Mouse (Mus musculus) midbrain, postnatal 0 days (tissue): ENCODE results near the gene Ankrd2. TPM values are rescaled to one million over a fixed set of nuclear protein-coding genes. Genes with fewer than 3 reads are reported as not detected.

ENCODE experiments used
- ATAC-seq: fragments of 200-750 bp; cut with Nextera tagmentation; 2 replicates; pipeline ENCODE4 v1.8.0; 2017; ENCODE audit warnings: moderate number of reproducible peaks, mild to moderate bottlenecking, moderate TSS enrichment, moderate library complexity; ENCODE audit not compliant: low FRiP score
- DNase-seq: peaks from one replicate; pipeline ENCODE4 v3.0.0-alpha.2; 2015; ENCODE audit warnings: low spot score
- H3K27ac ChIP-seq: fragments of 300-500 bp; sonication (generic); 2 replicates; pipeline ENCODE4 v1.5.1; 2014; ENCODE audit warnings: low read depth, mild to moderate bottlenecking, low read length, mixed read lengths
- H3K27me3 ChIP-seq: fragments of 300-500 bp; sonication (generic); 2 replicates; pipeline ENCODE4 v1.6.1; 2014; ENCODE audit warnings: low read length, control low read depth, mixed read lengths; ENCODE audit not compliant: insufficient read depth
- H3K36me3 ChIP-seq: fragments of 300-500 bp; sonication (generic); 2 replicates; pipeline ENCODE4 v1.6.1; 2014; ENCODE audit warnings: low read length, control low read depth, mixed read lengths; ENCODE audit not compliant: insufficient read depth
- H3K4me1 ChIP-seq: fragments of 300-500 bp; sonication (generic); 2 replicates; pipeline ENCODE4 v1.6.1; 2014; ENCODE audit warnings: mild to moderate bottlenecking, control low read depth, antibody characterized with exemption, low read length, mixed read lengths; ENCODE audit not compliant: insufficient read depth
- H3K4me2 ChIP-seq: fragments of 300-500 bp; sonication (generic); 2 replicates; pipeline ENCODE4 v1.6.1; 2014; ENCODE audit warnings: low read depth, mild to moderate bottlenecking, low read length, mixed read lengths; ENCODE audit not compliant: poor library complexity, severe bottlenecking
- H3K4me3 ChIP-seq: fragments of 300-500 bp; sonication (generic); 2 replicates; pipeline ENCODE4 v1.5.1; 2014; ENCODE audit warnings: low read depth, mild to moderate bottlenecking, low read length, moderate library complexity
- H3K9ac ChIP-seq: fragments of 300-500 bp; sonication (generic); replicated peaks from 2 replicates; pipeline ENCODE4 v1.6.1; 2014; ENCODE audit warnings: mild to moderate bottlenecking, low read length, moderate library complexity, mixed read lengths; ENCODE audit not compliant: poor library complexity, severe bottlenecking
- H3K9me3 ChIP-seq: fragments of 300-500 bp; sonication (generic); 2 replicates; pipeline ENCODE4 v1.6.1; 2016; ENCODE audit warnings: low read length, control low read depth
- CTCF ChIP-seq: IDR thresholded peaks from 2 replicates; pipeline ENCODE4 v1.5.1; 2016; ENCODE audit warnings: antibody characterized with exemption, mild to moderate bottlenecking
- WGBS: fragments of 180-500 bp; shearing (Covaris S2); extraction: QIAGEN DNeasy Blood & Tissue Kit; methylation state at CpG from one replicate; pipeline ENCODE4 v1.1.7; 2014; 5-methylcytosine and 5-hydroxymethylcytosine counted together
- polyA plus RNA-seq: library from polyadenylated mRNA; unstranded; fragments of >200 nt; fragmentation: Nextera tagmentation; extraction: Ambion mirVana; gene quantifications from 2 replicates; pipeline ENCODE4 v1.2.1, GENCODE M21; 2015
- total RNA-seq: library from RNA; depleted of rRNA; stranded (reverse); fragments of >200 nt; gene quantifications from 2 replicates; pipeline ENCODE4 v1.2.3, GENCODE M21; 2014

The Ankrd2 gene
- total and polyA plus RNA-seq, 2 experiments from 2014 or later = 0.71 to 2.4 TPM

- TF ChIP-seq CTCF = peak; percentile 44
- Histone ChIP-seq H3K4me2 (no peak overlapping the region), H3K36me3 (peaks cover 20% of the 10 kb centered on the region), H3K4me1 (0 out of 2 replicates have a peak, but pooled peaks cover 2% of the 10 kb centered on the region), H3K27ac (no peak overlapping the region), H3K9me3 (no peaks in the 10 kb centered on the region), H3K9ac (no peak overlapping the region), H3K4me3 (no peak overlapping the region), H3K27me3 (no peaks in the 10 kb centered on the region)
- ATAC-seq = no peak
- 76% methylated on average over 7 of the region's 7 CpGs for WGBS
- no peak for DNase-seq
These were observed 35.4 kb downstream of the Ankrd2 start for GRCm38 (mm10) chr19:42071221-42071620.

DNA sequence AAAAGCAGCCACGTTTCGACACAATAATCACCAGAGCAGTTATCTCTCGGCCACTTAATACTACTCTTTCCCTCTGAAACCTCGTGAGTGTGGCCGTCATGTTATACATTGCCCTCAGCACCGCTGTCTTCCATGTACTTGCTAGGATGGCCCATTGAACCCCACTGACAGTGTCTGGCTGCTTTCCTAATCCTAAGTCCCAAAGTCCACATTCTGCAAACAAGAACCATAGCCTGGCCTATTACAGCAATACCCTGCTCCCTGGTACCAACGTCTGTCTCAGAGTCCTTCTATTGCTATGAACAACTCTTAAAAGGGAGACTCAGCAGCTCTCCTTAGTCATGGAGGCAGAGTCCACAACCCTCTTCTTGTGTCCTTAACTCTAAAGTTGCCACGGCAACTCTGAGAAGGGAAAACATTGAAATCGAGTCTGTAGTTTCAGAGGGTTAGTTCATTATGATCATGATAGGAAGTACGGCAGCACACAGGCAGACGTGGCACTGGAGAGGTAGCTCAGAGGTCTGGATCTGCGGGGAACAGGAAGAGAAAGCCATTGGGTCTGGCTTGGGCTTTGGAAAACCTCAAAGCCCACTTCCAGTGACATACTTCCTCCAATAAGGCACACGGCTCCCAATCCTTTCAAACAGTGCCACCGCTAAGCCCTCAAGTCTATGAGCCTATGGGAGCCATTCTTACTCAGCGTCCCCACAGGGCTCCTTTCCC lies 36.2 kb downstream of the Ankrd2 start:
- Histone ChIP-seq H3K36me3 (peaks cover 25% of the 10 kb centered on the region), H3K4me3 (no peak overlapping the region), H3K4me1 (0 out of 2 replicates have a peak, but pooled peaks cover 2% of the 10 kb centered on the region), H3K27ac (no peak overlapping the region), H3K9me3 (no peaks in the 10 kb centered on the region), H3K27me3 (no peaks in the 10 kb centered on the region), H3K4me2 (no peak overlapping the region), H3K9ac (no peak overlapping the region)
- DNase-seq = no peak
- ATAC-seq = no peak
- WGBS = 79% methylated on average over 15 of the region's 15 CpGs
- no peak for TF ChIP-seq CTCF

- DNase-seq = no peak
- 76% methylated on average over 7 of the region's 7 CpGs for WGBS
These were observed 37.0 kb downstream of the Ankrd2 start for GRCm38 (mm10) chr19:42072802-42073201.

DNA sequence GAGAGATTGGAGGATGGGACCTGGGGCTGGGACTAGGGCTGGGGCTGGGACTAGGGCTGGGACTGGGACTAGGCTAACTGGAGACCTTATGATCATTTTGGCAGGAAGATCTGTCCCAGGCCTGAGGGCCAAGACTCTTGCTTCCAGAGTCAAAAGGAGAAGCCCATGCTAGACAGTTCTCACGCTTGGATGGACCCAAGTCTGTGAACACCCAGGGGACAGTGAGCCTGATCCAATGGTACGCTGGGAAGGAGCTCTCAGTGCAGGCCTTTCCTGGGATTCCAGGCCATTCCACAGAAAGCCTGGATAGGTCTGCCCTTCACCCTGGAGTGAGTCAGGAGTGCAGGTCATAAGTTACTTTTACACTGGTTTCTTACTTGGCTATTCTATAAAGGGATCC lies 39.3 kb downstream of the Ankrd2 start:
- H3K36me3 ChIP-seq = peaks cover 39% of the 10 kb centered on the region
- H3K4me3 ChIP-seq = no peak overlapping the region
- no peaks in the 10 kb centered on the region for H3K4me1 ChIP-seq
- WGBS = 78% methylated on average over 2 of the region's 2 CpGs
- ATAC-seq (no peak), DNase-seq (no peak)
- no peak overlapping the region for H3K4me2 ChIP-seq
- no peak overlapping the region for H3K27ac ChIP-seq
- H3K9ac ChIP-seq = no peak overlapping the region
- TF ChIP-seq CTCF = no peak
- H3K27me3 ChIP-seq = no peaks in the 10 kb centered on the region
- H3K9me3 ChIP-seq = no peaks in the 10 kb centered on the region

More at GRCm38 (mm10) chr19:42072802-42073201, 37.0 kb downstream of the Ankrd2 start:
- Histone ChIP-seq H3K4me2 (no peak overlapping the region), H3K4me3 (no peak overlapping the region), H3K9me3 (no peaks in the 10 kb centered on the region), H3K27ac (no peak overlapping the region), H3K36me3 (peaks cover 27% of the 10 kb centered on the region), H3K27me3 (no peaks in the 10 kb centered on the region), H3K9ac (no peak overlapping the region), H3K4me1 (0 out of 2 replicates have a peak, but pooled peaks cover 2% of the 10 kb centered on the region)
- no peak for ATAC-seq
- TF ChIP-seq CTCF = peak; percentile 44

DNA sequence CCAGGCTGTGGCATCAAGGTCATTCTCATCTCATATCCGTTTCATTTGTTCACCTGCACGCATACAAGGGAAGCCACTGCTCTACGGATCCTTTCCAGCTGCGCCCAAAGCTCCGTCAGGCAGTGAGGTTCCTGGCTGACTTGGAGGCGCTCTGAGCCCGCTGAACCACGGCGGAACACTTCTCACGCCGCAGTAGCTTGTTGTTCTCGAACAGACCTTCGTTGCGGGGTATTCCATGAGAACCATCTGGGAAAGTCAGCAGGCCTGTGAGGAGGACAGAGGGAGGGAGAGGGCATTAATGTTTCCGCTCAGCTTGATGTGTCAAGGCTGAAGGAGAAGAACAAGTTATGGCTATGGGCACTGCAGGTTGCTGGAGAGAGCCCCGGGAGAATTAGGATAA lies 40.2 kb downstream of the Ankrd2 start:
- WGBS = 89% methylated on average over 16 of the region's 16 CpGs
- Histone ChIP-seq H3K4me2 (no peak overlapping the region), H3K27ac (no peak overlapping the region), H3K27me3 (no peaks in the 10 kb centered on the region), H3K36me3 (peaks cover 40% of the 10 kb centered on the region), H3K4me3 (no peak overlapping the region), H3K4me1 (no peaks in the 10 kb centered on the region), H3K9ac (no peak overlapping the region), H3K9me3 (no peaks in the 10 kb centered on the region)
- TF ChIP-seq CTCF = no peak
- DNase-seq (no peak), ATAC-seq (no peak)

DNA sequence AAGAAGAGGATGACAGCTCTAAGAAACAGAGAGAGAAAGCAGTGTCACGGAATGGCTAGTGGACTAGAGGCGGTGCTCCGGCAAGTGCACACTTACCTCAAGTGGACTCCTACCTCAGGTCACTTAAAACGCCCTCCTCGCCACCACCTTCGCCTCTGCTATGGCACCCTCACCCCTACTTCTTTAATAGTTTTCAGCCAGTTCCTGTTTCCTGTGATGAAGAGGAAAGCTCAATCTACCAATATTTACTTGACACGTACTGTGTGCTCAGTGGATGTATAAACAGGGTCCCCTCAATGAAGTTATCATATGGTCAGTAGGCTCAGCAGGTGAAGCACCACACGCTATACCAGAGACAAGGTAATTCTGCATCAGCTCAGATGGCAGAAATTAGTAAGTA lies 42.8 kb downstream of the Ankrd2 start:
- Histone ChIP-seq H3K27me3 (no peaks in the 10 kb centered on the region), H3K4me3 (no peak overlapping the region), H3K4me2 (no peak overlapping the region), H3K27ac (no peak overlapping the region), H3K9me3 (no peaks in the 10 kb centered on the region), H3K4me1 (no peaks in the 10 kb centered on the region), H3K9ac (no peak overlapping the region), H3K36me3 (peaks cover 40% of the 10 kb centered on the region)
- ATAC-seq (no peak), DNase-seq (no peak)
- WGBS = 94% methylated on average over 8 of the region's 8 CpGs
- no peak for TF ChIP-seq CTCF
